Mouse (Mus musculus) left cerebral cortex, postnatal 36 days (tissue): ENCODE measurements at regions not wholly inside any gene's neighbourhood (a gene's known extent, or its start where the extent isn't known, plus 50 kb on each side); places are given as distances from the start of the nearest gene placed in this dataset.
A peak's percentile ranks its signal among the peaks of the same experiment; 100 is the strongest.

Experiments used
- DNase-seq, 2 experiments: peaks; one replicate each; pipeline ENCODE4 v3.0.0; 2021 to 2022; ENCODE audit warnings: low spot score in 2 of 2, mixed read lengths in 1 of 2
- intact Hi-C: fragments of 180-260 bp; cut with DNase I; formaldehyde crosslinking; loops from one replicate; pipeline ENCODE4 v1.15.1; 2025

- intact Hi-C loops = no loop called here
- DNase-seq = no peak
Observed at GRCm38 (mm10) chr2:95142151-95142550, 704.2 kb upstream of the Api5 start.

GRCm38 (mm10) chr2:95140116-95140515 is 702.2 kb upstream of the Api5 start:
- DNase-seq = no peak
- intact Hi-C loops = no loop called here

DNA sequence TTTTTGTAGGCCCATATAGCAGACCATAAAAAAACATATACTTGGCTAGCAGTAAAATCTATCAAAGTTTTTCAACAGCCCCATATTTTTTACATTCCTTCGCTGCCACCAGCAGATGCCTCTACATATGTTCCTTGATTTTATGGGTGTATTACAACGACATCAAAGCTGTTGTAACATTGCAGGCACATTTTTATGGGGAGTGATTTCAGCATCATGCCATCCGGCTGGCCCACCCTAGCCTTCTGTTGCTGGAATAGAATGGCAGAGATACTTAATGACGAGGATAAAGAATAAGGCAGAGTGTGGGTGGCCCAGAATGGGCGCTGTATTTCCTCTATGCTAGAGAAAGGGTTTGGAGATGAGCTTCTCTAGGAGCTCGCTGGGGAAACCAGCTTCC is 698.7 kb upstream of the Api5 start:
- intact Hi-C loops = no loop called here
- DNase-seq = peak; percentile 5 to 26

GRCm38 (mm10) chr2:95131181-95131580 is 693.2 kb upstream of the Api5 start:
- no peak for DNase-seq
- intact Hi-C loops = no loop called here

DNA sequence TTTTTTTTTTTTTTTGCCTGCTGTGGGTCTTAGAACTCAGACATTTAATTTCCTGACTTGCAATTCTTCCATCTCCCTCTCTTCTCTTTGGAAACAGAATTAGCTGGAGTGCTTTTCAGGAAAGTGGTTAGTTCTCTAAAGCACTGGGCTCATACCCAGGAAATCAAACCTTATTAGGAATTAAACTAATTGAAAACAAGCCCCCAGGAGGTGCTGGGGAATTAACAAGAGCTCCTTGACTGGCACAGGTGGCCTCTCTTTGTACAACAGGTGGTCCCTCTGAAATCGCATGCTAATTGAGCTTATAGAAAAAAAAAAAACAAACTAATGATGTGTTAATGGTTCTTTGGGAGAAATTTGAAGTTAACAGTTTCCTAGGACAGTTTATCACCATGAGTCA is 690.8 kb upstream of the Api5 start:
- intact Hi-C loops = no loop called here

GRCm38 (mm10) chr2:95119544-95119943 is 681.6 kb upstream of the Api5 start:
- no peak for DNase-seq
- intact Hi-C loops = no loop called here

More for the DNA sequence above, 690.8 kb upstream of the Api5 start:
- DNase-seq = no peak

DNA sequence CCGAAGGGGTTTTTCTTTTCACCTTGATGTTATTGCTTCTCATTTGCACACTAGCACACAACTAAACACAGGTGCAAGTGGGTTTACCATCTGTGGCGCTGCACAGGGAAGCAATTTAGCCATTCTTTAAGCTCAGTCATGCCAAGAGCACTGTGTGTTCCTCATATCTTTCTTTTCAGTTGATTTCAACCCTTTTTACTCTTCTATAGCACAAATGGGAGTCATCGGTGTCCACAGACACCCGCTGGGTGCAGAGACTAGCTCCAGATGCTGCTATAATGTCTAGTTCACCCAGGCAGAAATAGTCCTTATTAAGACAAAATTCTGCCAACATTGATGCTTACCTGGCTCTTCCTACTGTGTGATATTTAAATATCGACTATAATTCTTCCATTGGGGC is 659.1 kb upstream of the Api5 start:
- DNase-seq = no peak
- intact Hi-C loops = no loop called here

DNA sequence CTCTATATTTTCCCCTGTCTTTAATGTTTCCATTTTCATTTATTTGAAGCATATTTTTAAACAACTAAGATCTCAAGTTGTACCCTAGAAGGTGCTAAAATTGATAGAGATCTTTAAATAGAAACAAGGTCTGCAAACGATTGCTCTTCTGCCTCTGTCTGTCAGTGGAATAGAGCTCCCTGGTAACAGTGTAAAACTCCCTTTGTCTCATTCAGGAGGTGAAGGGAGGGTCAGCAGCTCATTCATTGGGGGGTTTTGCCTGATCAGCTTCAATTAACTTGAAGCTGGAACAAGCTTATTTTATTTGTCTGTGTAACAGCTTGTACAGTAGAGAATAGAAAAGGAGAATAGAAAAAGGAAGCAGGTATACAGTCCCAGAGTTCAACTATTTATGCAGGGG is 616.7 kb upstream of the Api5 start:
- no peak for DNase-seq
- intact Hi-C loops = no loop called here

GRCm38 (mm10) chr2:95053866-95054265 is 615.9 kb upstream of the Api5 start:
- no peak for DNase-seq
- intact Hi-C loops = no loop called here
